Mouse (Mus musculus): Measurements from ENCODE around the gene Ifi203.
A peak's percentile ranks its signal among the peaks of the same experiment; 100 is the strongest.
"Not testable (repeated sequence)": the region's sequence is repeated elsewhere in the genome, so short reads cannot be mapped to it uniquely, and the experiment has no call there.

Gene Ifi203

GRCm38 (mm10) chr1:173889741-173890140 lies 52.7 kb downstream of the Ifi203 start:
- not testable (repeated sequence) for ATAC-seq (ENCODE audit: low TSS enrichment)

GRCm38 (mm10) chr1:173887026-173887787 lies 55.3 kb downstream of the Ifi203 start:
- not testable (repeated sequence) for ATAC-seq (ENCODE audit: low TSS enrichment)

- peak; percentile 27; the same call in 1 of the 2 replicates for ATAC-seq (ENCODE audit: low TSS enrichment)
Observed at GRCm38 (mm10) chr1:173880004-173880666, 62.3 kb downstream of the Ifi203 start.

GRCm38 (mm10) chr1:173879225-173879987 lies 63.1 kb downstream of the Ifi203 start:
- ATAC-seq (ENCODE audit: low TSS enrichment) = not testable (repeated sequence)

GRCm38 (mm10) chr1:173878264-173878663 lies 64.2 kb downstream of the Ifi203 start:
- ATAC-seq (ENCODE audit: low TSS enrichment) = not testable (repeated sequence)

GRCm38 (mm10) chr1:173877125-173877524 lies 65.3 kb downstream of the Ifi203 start:
- ATAC-seq (ENCODE audit: low TSS enrichment) = not testable (repeated sequence)

Data from frontal cortex, adult (tissue).